Mouse (Mus musculus): ENCODE data around the gene Rgl1.

DNA sequence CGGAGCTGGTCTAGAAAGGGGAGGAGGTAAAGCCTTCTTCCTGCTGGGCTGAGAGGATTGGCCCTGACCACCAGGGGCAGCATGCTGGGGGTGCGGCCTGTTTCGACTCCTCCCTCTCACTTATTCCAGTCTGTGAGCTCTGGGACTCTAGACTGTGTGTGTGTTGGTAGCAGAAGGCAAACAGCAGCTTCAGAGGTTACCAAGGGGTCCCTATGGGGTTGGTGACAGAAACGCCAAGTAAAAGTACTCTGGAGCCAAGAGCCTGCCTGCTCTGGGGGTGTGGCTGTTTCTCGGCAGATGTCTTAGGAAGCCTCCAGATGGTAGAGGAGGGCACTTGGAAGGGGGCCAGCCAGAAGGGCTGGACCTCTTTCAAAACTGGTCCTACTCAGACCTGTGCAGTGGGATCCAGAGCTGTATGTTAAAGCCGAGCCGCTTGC lies 49.1 kb upstream of the Rgl1 start:
- TF ChIP-seq CTCF (IDR thresholded peaks at IDR 0.05) (peak; percentile 63), EP300 (IDR thresholded peaks at IDR 0.05) (no peak)
